Mouse (Mus musculus): Measurements from ENCODE around the gene Plcg2. TPM values are rescaled to one million over a fixed set of nuclear protein-coding genes. Genes with fewer than 3 reads are reported as not detected.

The Plcg2 gene
- 19.2 TPM for total RNA-seq (2023)

GRCm38 (mm10) chr8:117498179-117498914 is at the start of gene Plcg2:
TSS of gene Plcg2 (plus strand) at chr8:117498291.

DNA sequence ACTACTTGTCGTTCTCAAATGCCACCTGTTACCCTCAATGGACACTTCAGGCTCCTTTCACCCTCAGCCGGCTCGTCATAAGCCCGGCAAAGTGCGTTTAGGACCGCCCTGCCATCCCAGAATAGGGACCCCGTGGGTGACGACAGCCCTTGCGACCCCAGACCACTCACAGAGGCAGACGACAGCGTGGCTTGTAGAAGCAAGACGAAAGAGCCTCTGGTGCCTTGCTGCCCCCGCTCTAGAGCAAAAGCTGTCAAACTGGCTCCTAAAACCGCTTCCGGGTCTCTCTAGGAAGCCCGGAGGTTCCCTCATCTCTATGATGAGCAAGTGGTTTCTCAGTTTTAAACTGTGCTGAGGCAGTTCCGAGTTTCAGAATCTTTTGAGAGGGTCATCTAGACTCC is 175.3 kb downstream of the Plcg2 start, which contains the start of gene Sdr42e1:
TSS of gene Sdr42e1 (minus strand) at position 260 of the 401 bp plus-strand sequence.

Other genes starting within 250 kb of the Plcg2 start
- gene Cmip, start 241.2 kb upstream of the Plcg2 start, total RNA-seq (2023), result 129 TPM
- gene Sdr42e1, start 175.4 kb downstream of the Plcg2 start, total RNA-seq (2023), result 1.2 TPM
- gene Hsd17b2, start 203.6 kb downstream of the Plcg2 start, total RNA-seq (2023), result not detected